Mouse (Mus musculus): ENCODE results near the gene Tbca. TPM values are rescaled to one million over a fixed set of nuclear protein-coding genes. Genes with fewer than 3 reads are reported as not detected.

The Tbca gene
- total RNA-seq, 2 experiments from 2014 or later: 233 to 240 TPM

GRCm38 (mm10) chr13:94877211-94877590, 88.5 kb downstream of the Tbca start:
- DNase-seq (ENCODE audit: low spot score in 2 of 2): no peak

- DNase-seq (ENCODE audit: low spot score in 2 of 2): no peak
These were observed 89.5 kb downstream of the Tbca start for GRCm38 (mm10) chr13:94877991-94878745.

- no peak for DNase-seq (ENCODE audit: low spot score in 2 of 2)
These were observed 92.5 kb downstream of the Tbca start for GRCm38 (mm10) chr13:94881201-94881600.

- no peak for DNase-seq (ENCODE audit: low spot score in 2 of 2)
These were observed 93.5 kb downstream of the Tbca start for GRCm38 (mm10) chr13:94882221-94882620.

GRCm38 (mm10) chr13:94882711-94883145, 94.0 kb downstream of the Tbca start:
- no peak for DNase-seq (ENCODE audit: low spot score in 2 of 2)

- no peak for DNase-seq (ENCODE audit: low spot score in 2 of 2)
These were observed 94.7 kb downstream of the Tbca start for GRCm38 (mm10) chr13:94883163-94883965.

- DNase-seq (ENCODE audit: low spot score in 2 of 2): no peak
These were observed 95.6 kb downstream of the Tbca start for GRCm38 (mm10) chr13:94883966-94884960.

- DNase-seq (ENCODE audit: low spot score in 2 of 2): no peak
These were observed 96.9 kb downstream of the Tbca start for GRCm38 (mm10) chr13:94885291-94886235.

Other genes with a start within 250 kb of the Tbca start
- not detected for gene Otp, start 86.7 kb downstream of the Tbca start, total RNA-seq (2021)
- 10 to 100 TPM; 22.1 to 23.6 TPM for gene Wdr41, start 187.4 kb downstream of the Tbca start, total RNA-seq (2021)